Mouse (Mus musculus) kidney, embryonic 14.5 days (tissue): ENCODE results near the gene Olfr684. TPM values are rescaled to one million over a fixed set of nuclear protein-coding genes. Genes with fewer than 3 reads are reported as not detected.

ENCODE experiments used
- ATAC-seq: fragments of 200-750 bp; cut with Nextera tagmentation; 2 replicates; pipeline ENCODE4 v1.8.0; 2017; ENCODE audit warnings: moderate number of reproducible peaks, mild to moderate bottlenecking, moderate TSS enrichment, moderate library complexity; ENCODE audit not compliant: low FRiP score, low TSS enrichment
- H3K27ac ChIP-seq: fragments of 300-500 bp; sonication (generic); 2 replicates; pipeline ENCODE4 v1.5.1; 2014; ENCODE audit warnings: low read depth, mild to moderate bottlenecking, low read length, moderate library complexity, mixed read lengths
- H3K27me3 ChIP-seq: fragments of 300-500 bp; sonication (generic); 2 replicates; pipeline ENCODE4 v1.6.1; 2014; ENCODE audit warnings: mild to moderate bottlenecking, low read length; ENCODE audit not compliant: control insufficient read depth, insufficient read depth
- H3K36me3 ChIP-seq: fragments of 300-500 bp; sonication (generic); 2 replicates; pipeline ENCODE4 v1.6.1; 2014; ENCODE audit warnings: low read length, mixed read lengths; ENCODE audit not compliant: control insufficient read depth, insufficient read depth
- H3K4me1 ChIP-seq: fragments of 300-500 bp; sonication (generic); 2 replicates; pipeline ENCODE4 v1.6.1; 2014; ENCODE audit warnings: low read length, mixed read lengths; ENCODE audit not compliant: control insufficient read depth, insufficient read depth
- H3K4me2 ChIP-seq: fragments of 300-500 bp; sonication (generic); replicated peaks from 2 replicates; pipeline ENCODE4 v1.6.1; 2014; ENCODE audit warnings: low read depth, mild to moderate bottlenecking, low read length
- H3K4me3 ChIP-seq: fragments of 300-500 bp; sonication (generic); 2 replicates; pipeline ENCODE4 v1.5.1; 2014; ENCODE audit warnings: mild to moderate bottlenecking, low read length
- H3K9ac ChIP-seq: fragments of 300-500 bp; sonication (generic); 2 replicates; pipeline ENCODE4 v1.6.1; 2014; ENCODE audit warnings: low read depth, mild to moderate bottlenecking, low read length, moderate library complexity
- H3K9me3 ChIP-seq: fragments of 300-500 bp; sonication (generic); 2 replicates; pipeline ENCODE4 v1.6.1; 2016; ENCODE audit warnings: low read length; ENCODE audit not compliant: control insufficient read depth
- WGBS: fragments of 180-500 bp; shearing (Covaris S2); extraction: QIAGEN DNeasy Blood & Tissue Kit; methylation state at CpG from one replicate; pipeline ENCODE4 v1.1.7; 2014; 5-methylcytosine and 5-hydroxymethylcytosine counted together
- polyA plus RNA-seq: library from polyadenylated mRNA; unstranded; fragments of >200 nt; fragmentation: Nextera tagmentation; extraction: Ambion mirVana; gene quantifications from 2 replicates; pipeline ENCODE4 v1.2.1, GENCODE M21; 2014

Gene Olfr684
- polyA plus RNA-seq: not detected in 2 replicates

DNA sequence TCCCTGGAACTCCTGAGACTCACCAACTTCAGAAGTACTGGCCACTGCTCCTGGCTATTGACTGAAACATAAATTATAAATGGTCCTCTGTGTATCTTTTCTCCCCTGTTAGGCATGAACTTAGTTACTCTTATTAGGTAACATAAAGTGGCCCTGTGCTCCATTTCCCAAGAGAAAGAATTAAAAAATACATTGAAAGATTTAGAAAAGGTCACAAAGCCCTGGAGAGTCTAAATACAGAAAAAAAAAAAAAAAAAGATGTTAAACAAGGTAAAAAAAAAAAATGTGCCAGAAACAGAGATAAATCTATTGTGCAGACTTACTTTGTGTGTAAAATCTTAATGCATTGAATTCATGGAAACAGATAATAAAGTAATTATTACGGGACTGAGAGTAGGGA lies at the start of gene Olfr684:
Gene Olfr684 (minus strand): TSS at position 101 of the 400 bp plus-strand sequence.
- Histone ChIP-seq H3K9ac (no peak within 1 kb of the TSS), H3K4me1 (no peaks in the 10 kb centered on the region), H3K36me3 (no peaks in the 10 kb centered on the region), H3K4me2 (no peak within 1 kb of the TSS), H3K4me3 (no peak within 1 kb of the TSS), H3K27me3 (no peaks in the 10 kb centered on the region), H3K9me3 (no peaks in the 10 kb centered on the region), H3K27ac (no peak within 1 kb of the TSS)
- no peak for ATAC-seq
- WGBS: 76% methylated on average over 1 of the region's 1 CpGs

DNA sequence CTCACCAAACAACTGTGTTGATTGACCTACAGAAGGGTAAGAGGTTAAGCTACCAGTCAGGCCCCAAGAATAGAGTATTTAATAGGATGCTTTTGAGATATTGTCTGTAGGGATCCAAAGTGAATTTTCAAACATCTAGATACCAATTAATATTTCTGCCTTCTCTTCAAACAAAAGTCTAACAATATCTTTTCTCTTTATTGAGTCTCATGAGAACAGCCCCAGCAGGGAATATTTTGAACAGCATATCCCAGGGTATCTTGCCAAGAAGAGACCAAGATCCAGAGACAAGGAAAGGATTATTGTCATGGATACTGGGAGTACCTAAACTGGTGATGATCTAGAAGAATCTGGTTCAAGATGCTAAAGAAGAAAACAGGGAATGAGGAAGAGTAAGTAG lies 43.9 kb upstream of the Olfr684 start, which contains the start of gene Olfr686:
Gene Olfr686 (minus strand): TSS at position 101 of the 400 bp plus-strand sequence.
- Histone ChIP-seq H3K27ac (no peak within 1 kb of the TSS), H3K9me3 (no peaks in the 10 kb centered on the region), H3K27me3 (no peaks in the 10 kb centered on the region), H3K4me3 (no peak within 1 kb of the TSS), H3K9ac (no peak within 1 kb of the TSS), H3K4me2 (no peak within 1 kb of the TSS), H3K36me3 (no peaks in the 10 kb centered on the region), H3K4me1 (no peaks in the 10 kb centered on the region)
- ATAC-seq: no peak

DNA sequence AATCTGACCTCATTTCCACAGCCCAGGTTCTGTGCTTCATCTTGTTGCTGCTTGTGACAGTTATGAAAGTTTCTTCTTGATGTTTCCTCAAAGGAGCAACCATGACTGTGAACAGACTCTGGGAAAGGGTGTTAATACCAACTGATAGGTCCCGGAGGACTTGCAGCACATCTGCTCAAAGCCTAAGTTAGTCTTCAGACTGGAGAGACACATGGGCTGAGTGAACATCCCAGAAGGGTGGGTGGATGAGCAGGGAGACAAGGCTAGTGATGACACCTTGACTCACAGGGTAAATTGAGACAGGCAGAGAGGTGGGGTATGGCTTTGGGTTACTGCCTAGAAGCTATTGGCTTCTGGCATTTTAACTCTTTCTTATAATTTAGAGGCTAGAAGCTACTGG lies 22.5 kb upstream of the Olfr684 start, which contains the start of gene Olfr685:
Gene Olfr685 (minus strand): TSS at position 101 of the 400 bp plus-strand sequence.
- 65% methylated on average over 1 of the region's 1 CpGs for WGBS
- Histone ChIP-seq H3K27me3 (no peaks in the 10 kb centered on the region), H3K4me1 (no peaks in the 10 kb centered on the region), H3K9ac (no peak within 1 kb of the TSS), H3K4me3 (no peak within 1 kb of the TSS), H3K36me3 (no peaks in the 10 kb centered on the region), H3K27ac (no peak within 1 kb of the TSS), H3K4me2 (no peak within 1 kb of the TSS), H3K9me3 (no peaks in the 10 kb centered on the region)
- no peak for ATAC-seq

DNA sequence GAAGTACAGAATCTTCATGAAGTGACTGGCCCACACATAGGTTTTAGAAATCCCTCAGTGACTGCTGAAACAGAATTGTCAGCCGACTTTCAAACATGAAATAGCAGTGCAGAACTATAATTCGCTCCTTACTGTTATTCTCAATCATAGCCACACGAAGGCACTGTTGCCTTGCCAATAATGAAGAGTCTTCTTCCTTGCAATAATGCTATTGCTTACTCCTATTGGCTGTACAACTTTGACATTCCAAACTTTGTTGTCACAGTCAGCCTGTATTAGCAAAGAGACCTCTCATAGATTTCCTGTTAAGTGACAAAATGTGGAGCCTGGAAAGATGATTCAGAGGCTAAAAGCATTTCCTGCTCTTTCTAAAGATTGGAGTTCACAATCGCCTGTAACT lies 7.3 kb upstream of the Olfr684 start:
- H3K36me3 ChIP-seq: no peaks in the 10 kb centered on the region
- H3K4me2 ChIP-seq: no peak overlapping the region
- 55% methylated on average over 4 of the region's 4 CpGs for WGBS
- H3K9me3 ChIP-seq: no peaks in the 10 kb centered on the region
- H3K27me3 ChIP-seq: no peaks in the 10 kb centered on the region
- no peak overlapping the region for H3K27ac ChIP-seq
- ATAC-seq: no peak
- no peaks in the 10 kb centered on the region for H3K4me1 ChIP-seq
- H3K9ac ChIP-seq: no peak overlapping the region
- no peak overlapping the region for H3K4me3 ChIP-seq

DNA sequence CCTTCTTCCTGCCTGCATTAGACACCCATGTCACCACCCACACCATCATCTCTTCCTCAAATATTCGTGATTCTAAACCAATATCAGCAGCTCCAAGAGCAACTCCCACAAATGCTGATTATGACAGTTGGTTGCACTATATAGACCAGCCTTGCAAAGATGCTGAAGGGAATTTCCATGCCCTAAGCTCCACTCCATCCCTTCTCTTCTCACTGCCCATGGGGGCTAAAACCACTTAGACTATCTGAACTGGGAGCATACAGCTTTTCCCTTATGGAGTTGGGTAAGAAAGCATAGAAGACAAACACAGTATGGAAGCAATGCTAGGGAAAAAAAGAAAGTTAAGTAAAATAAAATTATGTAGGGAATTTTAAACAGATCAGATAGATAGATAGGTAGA lies 16.5 kb downstream of the Olfr684 start, which contains the start of gene Olfr683:
Gene Olfr683 (minus strand): TSS at position 101 of the 400 bp plus-strand sequence.
- ATAC-seq: no peak
- Histone ChIP-seq H3K36me3 (no peaks in the 10 kb centered on the region), H3K27ac (no peak within 1 kb of the TSS), H3K4me2 (no peak within 1 kb of the TSS), H3K27me3 (no peaks in the 10 kb centered on the region), H3K4me1 (no peaks in the 10 kb centered on the region), H3K9ac (no peak within 1 kb of the TSS), H3K9me3 (no peaks in the 10 kb centered on the region), H3K4me3 (no peak within 1 kb of the TSS)
- whole genome bisulfite sequencing: 70% methylated on average over 1 of the region's 1 CpGs

DNA sequence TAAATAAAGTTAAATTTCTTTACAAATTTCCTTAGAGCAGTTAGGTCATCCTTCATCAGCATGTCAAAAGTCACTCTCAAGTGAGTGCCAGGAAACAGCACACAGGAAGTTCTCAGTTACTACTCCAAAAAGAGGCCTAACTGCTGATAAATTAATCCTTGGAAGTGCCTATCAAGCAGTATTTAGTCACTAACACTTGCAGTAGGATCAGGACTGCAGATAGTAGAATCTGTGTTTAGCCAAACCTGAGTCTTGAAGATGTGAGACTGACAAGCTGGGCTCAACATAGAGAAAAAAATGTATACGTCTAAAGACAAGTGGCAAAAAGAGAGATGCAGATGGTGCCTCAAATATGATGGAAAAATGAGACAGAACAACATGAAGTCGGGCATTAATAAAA lies 22.2 kb downstream of the Olfr684 start:
- H3K9ac ChIP-seq: no peak overlapping the region
- H3K27ac ChIP-seq: no peak overlapping the region
- no peaks in the 10 kb centered on the region for H3K9me3 ChIP-seq
- H3K27me3 ChIP-seq: no peaks in the 10 kb centered on the region
- WGBS: 72% methylated on average over 2 of the region's 2 CpGs
- ATAC-seq: no peak
- H3K4me3 ChIP-seq: no peak overlapping the region
- H3K36me3 ChIP-seq: no peaks in the 10 kb centered on the region
- H3K4me1 ChIP-seq: no peaks in the 10 kb centered on the region
- no peak overlapping the region for H3K4me2 ChIP-seq

DNA sequence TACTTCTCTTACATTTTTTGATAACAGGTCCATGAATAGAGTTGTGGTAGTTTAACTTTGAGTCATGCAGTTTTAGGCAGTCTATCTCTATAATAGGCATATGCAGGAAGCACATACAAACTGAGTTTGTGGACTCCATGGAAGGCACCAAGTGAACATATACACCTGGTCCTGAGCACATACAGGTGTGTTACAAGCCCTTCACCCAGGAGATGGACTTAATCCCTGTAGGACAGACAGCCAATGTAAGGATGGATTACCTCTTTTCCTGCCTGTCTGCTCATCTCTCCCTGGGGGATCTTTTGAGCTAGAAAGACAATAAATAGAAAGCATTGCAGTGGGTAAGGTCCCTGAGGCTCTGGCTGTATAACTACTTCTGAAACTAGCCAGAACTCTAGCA lies 46.9 kb downstream of the Olfr684 start, which contains the start of gene Olfr681:
Gene Olfr681 (plus strand): TSS at position 301 of the 400 bp plus-strand sequence.
- Histone ChIP-seq H3K9ac (no peak within 1 kb of the TSS), H3K27ac (no peak within 1 kb of the TSS), H3K4me1 (no peaks in the 10 kb centered on the region), H3K9me3 (no peaks in the 10 kb centered on the region), H3K4me2 (no peak within 1 kb of the TSS), H3K4me3 (no peak within 1 kb of the TSS), H3K36me3 (no peaks in the 10 kb centered on the region), H3K27me3 (no peaks in the 10 kb centered on the region)
- no peak for ATAC-seq

Other genes starting within 250 kb of the Olfr684 start
- not detected in 2 replicates for gene Olfr667, start 242.2 kb downstream of the Olfr684 start, polyA plus RNA-seq
- gene Olfr668, start 235.6 kb downstream of the Olfr684 start, polyA plus RNA-seq: not detected in 2 replicates
- gene Olfr669, start 229.4 kb downstream of the Olfr684 start, polyA plus RNA-seq: not detected in 2 replicates
- gene Olfr670, start 201.0 kb downstream of the Olfr684 start, polyA plus RNA-seq: not detected in 2 replicates
- not detected in 2 replicates for gene Olfr671, start 184.5 kb downstream of the Olfr684 start, polyA plus RNA-seq
- gene Olfr672, start 161.6 kb downstream of the Olfr684 start, polyA plus RNA-seq: not detected in 2 replicates
- gene Olfr675, start 135.2 kb downstream of the Olfr684 start, polyA plus RNA-seq: not detected in 2 replicates
- not detected in 2 replicates for gene Olfr676, start 131.0 kb downstream of the Olfr684 start, polyA plus RNA-seq
- gene Olfr677, start 112.3 kb downstream of the Olfr684 start, polyA plus RNA-seq: not detected in 2 replicates
- gene Olfr678, start 99.2 kb downstream of the Olfr684 start, polyA plus RNA-seq: not detected in 2 replicates
- gene Olfr679, start 82.4 kb downstream of the Olfr684 start, polyA plus RNA-seq: not detected in 2 replicates
- gene Olfr680-ps1, start 70.8 kb downstream of the Olfr684 start, polyA plus RNA-seq: not detected in 2 replicates
- not detected in 2 replicates for gene Olfr681, start 46.8 kb downstream of the Olfr684 start, polyA plus RNA-seq
- gene Olfr683, start 16.6 kb downstream of the Olfr684 start, polyA plus RNA-seq: not detected in 2 replicates
- not detected in 2 replicates for gene Olfr685, start 22.4 kb upstream of the Olfr684 start, polyA plus RNA-seq
- gene Olfr686, start 43.8 kb upstream of the Olfr684 start, polyA plus RNA-seq: not detected in 2 replicates
- gene Olfr688, start 124.4 kb upstream of the Olfr684 start, polyA plus RNA-seq: not detected in 2 replicates
- not detected in 2 replicates for gene Olfr689, start 147.5 kb upstream of the Olfr684 start, polyA plus RNA-seq
- not detected in 2 replicates for gene Olfr690, start 170.5 kb upstream of the Olfr684 start, polyA plus RNA-seq
- gene Olfr691, start 178.6 kb upstream of the Olfr684 start, polyA plus RNA-seq: 0.13 TPM in 1 of 2 replicates, not detected in the other
- not detected in 2 replicates for gene Olfr692, start 204.6 kb upstream of the Olfr684 start, polyA plus RNA-seq
- gene Gm5901, start 211.4 kb upstream of the Olfr684 start, polyA plus RNA-seq: not detected in 2 replicates
- gene Fam160a2, start 236.4 kb upstream of the Olfr684 start, polyA plus RNA-seq: 30.9 and 43.6 TPM in 2 replicates
- not detected in 2 replicates for gene Cnga4, start 240.9 kb upstream of the Olfr684 start, polyA plus RNA-seq